Mouse (Mus musculus) erythroblast, embryonic 14.5 days (primary cell): ENCODE results near the gene Ptk6.

ENCODE experiments used
- GATA1 ChIP-seq: IDR thresholded peaks from 2 replicates; pipeline ENCODE4 v1.6.1; 2012; ENCODE audit warnings: low read length, inconsistent platforms, mixed read lengths
- TAL1 ChIP-seq: IDR thresholded peaks from 3 replicates; pipeline ENCODE4 v1.6.1; 2012; ENCODE audit warnings: low read length, inconsistent platforms, mixed read lengths

GRCm38 (mm10) chr2:181249217-181249616 lies 46.6 kb upstream of the Ptk6 start:
- no peak for TF ChIP-seq GATA1
- TF ChIP-seq TAL1, result no peak
